Mouse (Mus musculus): ENCODE results near the gene Gm10197. TPM values are rescaled to one million over a fixed set of nuclear protein-coding genes. Genes with fewer than 3 reads are reported as not detected.

The Gm10197 gene
- polyA plus RNA-seq (2014; fragmentation: Nextera tagmentation; extraction: Ambion mirVana) = 2.4 TPM in 1 of 2 replicates, not detected in the other

DNA sequence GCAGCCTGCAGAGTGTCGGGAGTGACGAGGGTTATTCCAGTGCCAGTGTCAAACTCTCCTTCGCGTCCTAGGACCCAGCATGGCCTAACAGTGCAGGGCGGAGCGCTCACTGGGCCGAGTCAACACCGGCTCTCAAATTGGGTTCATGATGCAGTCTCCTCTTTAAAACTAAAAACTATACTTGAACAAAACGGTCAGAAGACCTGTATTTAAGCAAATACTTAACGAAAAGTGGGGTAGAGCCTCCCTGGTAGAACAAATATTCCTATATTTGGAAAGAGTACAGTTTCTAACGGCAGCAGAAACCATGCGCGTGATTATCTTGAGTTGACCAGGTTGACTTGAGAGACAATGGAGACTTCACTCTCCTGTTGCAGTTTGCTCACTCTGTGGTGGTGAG is at the start of gene Gm10197:
Gm10197 (minus strand) TSS at position 101 of the 400 bp plus-strand sequence.
- Histone ChIP-seq H3K4me2 (ENCODE audit: low read depth, low read length) (no peak within 1 kb of the TSS), H3K27ac (replicated peaks; ENCODE audit: low read depth, low read length) (no peak within 1 kb of the TSS), H3K9ac (replicated peaks; ENCODE audit: low read length) (no peak within 1 kb of the TSS), H3K27me3 (ENCODE audit: control insufficient read depth, insufficient read depth, low read length) (no peaks in the 10 kb centered on the region), H3K4me1 (ENCODE audit: control insufficient read depth, insufficient read depth, low read length) (no peaks in the 10 kb centered on the region), H3K9me3 (replicated peaks; ENCODE audit: control insufficient read depth, low read length) (no peaks in the 10 kb centered on the region), H3K36me3 (replicated peaks; ENCODE audit: control insufficient read depth, insufficient read depth, low read depth, low read length) (no peaks in the 10 kb centered on the region; the same call in 1 of the 2 replicates), H3K4me3 (ENCODE audit: low read depth, low read length) (no peak within 1 kb of the TSS)
- DNase-seq (ENCODE audit: low spot score) (no peak), ATAC-seq (replicated peaks; ENCODE audit: insufficient number of reproducible peaks, low FRiP score, low TSS enrichment, low read depth) (no peak)
- WGBS = 92% methylated on average over 13 of the region's 13 CpGs

DNA sequence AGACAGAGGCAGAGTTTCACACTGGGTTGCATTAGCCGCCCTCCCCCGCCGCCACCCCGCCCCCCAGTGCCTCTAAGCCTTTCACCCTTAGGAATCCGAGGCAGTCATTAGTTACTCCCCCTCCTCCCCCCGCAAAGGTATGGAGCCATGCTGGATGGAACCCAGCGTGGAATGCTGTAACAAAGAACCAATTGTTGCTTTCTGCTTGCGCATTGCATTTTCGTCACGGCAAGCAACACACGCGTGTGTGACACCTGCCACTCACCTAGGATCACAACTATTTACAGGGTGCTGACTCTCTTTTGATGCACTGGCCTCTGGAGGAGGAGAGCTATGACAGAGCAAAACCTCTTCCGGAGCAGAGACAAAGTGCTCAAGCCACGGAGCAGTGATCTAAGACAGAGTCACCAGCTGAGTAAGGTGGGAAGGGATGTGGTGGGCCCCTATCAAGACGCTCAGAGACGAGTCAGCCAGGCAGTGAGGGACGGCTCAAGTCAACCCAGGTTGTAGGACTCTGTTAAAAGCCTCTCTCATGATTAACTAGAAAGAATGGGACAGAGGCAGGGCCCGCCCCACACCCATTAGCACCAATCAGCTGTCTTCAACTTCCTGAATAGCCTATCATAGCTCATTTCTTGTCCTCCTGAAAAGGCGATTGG is 49.5 kb upstream of the Gm10197 start:
- DNase-seq (ENCODE audit: low spot score) (peak; percentile 88), ATAC-seq (replicated peaks; ENCODE audit: insufficient number of reproducible peaks, low FRiP score, low TSS enrichment, low read depth) (peak; percentile 94)
- peak overlapping the region; percentile 61 for H3K9ac ChIP-seq (replicated peaks; ENCODE audit: low read length)
- no peaks in the 10 kb centered on the region for H3K27me3 ChIP-seq (ENCODE audit: control insufficient read depth, insufficient read depth, low read length)
- peaks cover 2% of the 10 kb centered on the region for H3K4me1 ChIP-seq (ENCODE audit: control insufficient read depth, insufficient read depth, low read length)
- H3K9me3 ChIP-seq (replicated peaks; ENCODE audit: control insufficient read depth, low read length) = no peaks in the 10 kb centered on the region
- H3K4me3 ChIP-seq (ENCODE audit: low read depth, low read length) = peak overlapping the region; percentile 38
- H3K36me3 ChIP-seq (replicated peaks; ENCODE audit: control insufficient read depth, insufficient read depth, low read depth, low read length) = no peaks in the 10 kb centered on the region
- peak overlapping the region; percentile 70 for H3K27ac ChIP-seq (replicated peaks; ENCODE audit: low read depth, low read length)
- 1% methylated on average over 19 of the region's 19 CpGs for WGBS
- peak overlapping the region; percentile 72 for H3K4me2 ChIP-seq (ENCODE audit: low read depth, low read length)

DNA sequence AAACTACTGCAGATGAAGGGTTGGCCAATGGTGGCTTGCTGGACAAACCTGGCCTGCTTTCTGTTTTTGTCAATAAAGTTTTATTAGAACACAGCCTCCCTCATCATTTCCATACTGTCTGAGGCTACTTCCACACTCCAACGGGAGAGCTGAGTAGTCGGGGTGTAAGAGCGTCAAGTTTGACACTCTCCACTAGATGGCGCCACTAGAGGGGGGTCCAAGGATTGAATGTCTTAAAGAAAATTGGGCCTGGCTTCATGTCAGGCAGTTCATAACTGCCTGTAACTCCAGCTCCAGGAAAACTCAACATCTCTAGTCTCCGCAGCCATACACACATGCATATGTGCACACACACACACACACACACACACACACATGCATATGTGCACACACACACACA is 48.3 kb upstream of the Gm10197 start:
- Histone ChIP-seq H3K9me3 (replicated peaks; ENCODE audit: control insufficient read depth, low read length) (no peaks in the 10 kb centered on the region), H3K4me2 (ENCODE audit: low read depth, low read length) (no peak overlapping the region), H3K27ac (replicated peaks; ENCODE audit: low read depth, low read length) (no peak overlapping the region), H3K36me3 (replicated peaks; ENCODE audit: control insufficient read depth, insufficient read depth, low read depth, low read length) (no peaks in the 10 kb centered on the region), H3K4me1 (ENCODE audit: control insufficient read depth, insufficient read depth, low read length) (peaks cover 2% of the 10 kb centered on the region), H3K4me3 (ENCODE audit: low read depth, low read length) (no peak overlapping the region), H3K27me3 (ENCODE audit: control insufficient read depth, insufficient read depth, low read length) (no peaks in the 10 kb centered on the region), H3K9ac (replicated peaks; ENCODE audit: low read length) (no peak overlapping the region)
- no peak for ATAC-seq (replicated peaks; ENCODE audit: insufficient number of reproducible peaks, low FRiP score, low TSS enrichment, low read depth)
- DNase-seq (ENCODE audit: low spot score) = peak; percentile 83
- WGBS = 59% methylated on average over 5 of the region's 5 CpGs

DNA sequence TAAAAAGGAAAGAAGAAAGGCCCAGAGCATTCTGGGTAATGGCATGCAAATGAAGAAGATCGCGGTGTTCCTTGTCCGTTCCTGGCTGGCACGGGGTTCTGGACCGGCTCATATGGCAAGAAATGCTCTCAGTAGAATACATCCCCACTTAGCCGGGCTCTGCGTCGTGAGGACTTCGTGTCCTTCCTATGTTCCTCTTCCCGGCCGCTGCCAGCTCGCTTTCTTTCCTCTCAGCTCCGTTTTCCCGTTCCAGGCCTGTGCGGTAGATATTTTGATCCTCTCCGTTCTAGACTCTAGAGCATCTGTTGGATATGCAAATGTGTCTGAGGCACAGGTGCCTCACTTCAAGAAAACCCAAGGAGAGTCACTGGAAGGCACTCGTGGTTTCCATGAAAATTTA is 43.6 kb upstream of the Gm10197 start:
- Histone ChIP-seq H3K4me2 (ENCODE audit: low read depth, low read length) (no peak overlapping the region), H3K4me1 (ENCODE audit: control insufficient read depth, insufficient read depth, low read length) (peaks cover 5% of the 10 kb centered on the region; the same call in 1 of the 2 replicates), H3K9ac (replicated peaks; ENCODE audit: low read length) (no peak overlapping the region), H3K27ac (replicated peaks; ENCODE audit: low read depth, low read length) (no peak overlapping the region), H3K9me3 (replicated peaks; ENCODE audit: control insufficient read depth, low read length) (no peaks in the 10 kb centered on the region), H3K4me3 (ENCODE audit: low read depth, low read length) (no peak overlapping the region), H3K27me3 (ENCODE audit: control insufficient read depth, insufficient read depth, low read length) (no peaks in the 10 kb centered on the region), H3K36me3 (replicated peaks; ENCODE audit: control insufficient read depth, insufficient read depth, low read depth, low read length) (no peaks in the 10 kb centered on the region)
- WGBS = 86% methylated on average over 17 of the region's 17 CpGs
- no peak for DNase-seq (ENCODE audit: low spot score)
- no peak for ATAC-seq (replicated peaks; ENCODE audit: insufficient number of reproducible peaks, low FRiP score, low TSS enrichment, low read depth)

DNA sequence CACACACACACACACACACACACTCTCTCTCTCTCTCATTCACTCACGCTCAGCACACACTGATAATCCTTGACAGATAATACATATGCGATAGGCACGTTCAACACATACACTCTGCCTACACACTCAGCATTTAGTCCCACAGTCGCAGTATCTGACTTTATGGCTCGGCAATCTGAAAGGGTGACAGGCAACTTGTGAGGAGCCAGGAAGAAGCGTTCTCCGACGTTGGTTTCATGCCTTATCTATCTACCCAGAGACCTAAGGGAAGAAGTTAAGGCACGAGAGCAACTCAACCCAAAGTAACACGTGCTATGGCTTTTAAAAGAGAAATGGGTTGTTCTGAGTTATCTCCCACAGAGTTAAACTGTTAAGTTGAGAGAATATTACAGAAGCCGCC is 43.1 kb upstream of the Gm10197 start:
- Histone ChIP-seq H3K4me3 (ENCODE audit: low read depth, low read length) (no peak overlapping the region), H3K9ac (replicated peaks; ENCODE audit: low read length) (no peak overlapping the region), H3K9me3 (replicated peaks; ENCODE audit: control insufficient read depth, low read length) (no peaks in the 10 kb centered on the region), H3K27me3 (ENCODE audit: control insufficient read depth, insufficient read depth, low read length) (no peaks in the 10 kb centered on the region), H3K36me3 (replicated peaks; ENCODE audit: control insufficient read depth, insufficient read depth, low read depth, low read length) (no peaks in the 10 kb centered on the region), H3K4me2 (ENCODE audit: low read depth, low read length) (no peak overlapping the region), H3K27ac (replicated peaks; ENCODE audit: low read depth, low read length) (no peak overlapping the region), H3K4me1 (ENCODE audit: control insufficient read depth, insufficient read depth, low read length) (peaks cover 5% of the 10 kb centered on the region; the same call in 1 of the 2 replicates)
- WGBS = 86% methylated on average over 11 of the region's 11 CpGs
- no peak for ATAC-seq (replicated peaks; ENCODE audit: insufficient number of reproducible peaks, low FRiP score, low TSS enrichment, low read depth)
- no peak for DNase-seq (ENCODE audit: low spot score)

DNA sequence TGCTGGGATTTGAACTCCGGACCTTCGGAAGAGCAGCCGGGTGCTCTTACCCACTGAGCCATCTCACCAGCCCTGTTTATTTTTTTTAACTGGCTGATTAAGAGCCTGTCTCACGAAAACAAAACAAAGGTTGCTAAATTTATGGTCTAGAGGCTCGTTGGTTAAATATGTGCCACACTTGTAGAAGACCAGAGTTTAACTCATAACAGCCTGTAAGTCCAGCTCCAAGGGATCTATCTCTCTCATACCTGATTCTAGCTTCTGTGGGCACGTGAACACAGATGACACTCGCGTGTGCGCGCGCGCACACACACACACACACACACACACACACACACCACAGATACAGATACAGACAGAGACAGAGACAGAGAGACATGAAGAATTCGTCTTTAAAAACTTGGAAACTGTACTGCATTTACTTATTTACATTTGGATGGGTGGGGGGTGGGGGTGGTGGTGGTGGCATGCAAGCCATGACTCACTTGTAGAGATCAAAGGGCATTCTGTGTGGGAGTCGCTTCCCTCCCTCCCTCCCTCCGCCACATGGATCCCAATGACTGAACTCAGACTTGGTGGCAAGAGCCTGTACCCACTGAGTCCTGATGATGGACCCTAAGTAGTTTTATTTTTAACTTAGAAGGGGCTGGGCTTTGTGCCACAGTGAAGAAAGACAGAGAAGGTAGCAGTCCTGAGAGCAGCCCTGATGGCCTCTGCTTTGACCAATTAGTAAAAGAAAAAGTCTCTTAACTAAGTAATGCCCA is 42.2 kb upstream of the Gm10197 start:
- H3K27me3 ChIP-seq (ENCODE audit: control insufficient read depth, insufficient read depth, low read length) = no peaks in the 10 kb centered on the region
- WGBS = 87% methylated on average over 15 of the region's 15 CpGs
- H3K4me3 ChIP-seq (ENCODE audit: low read depth, low read length) = no peak overlapping the region
- H3K4me2 ChIP-seq (ENCODE audit: low read depth, low read length) = no peak overlapping the region
- no peak overlapping the region for H3K27ac ChIP-seq (replicated peaks; ENCODE audit: low read depth, low read length)
- H3K36me3 ChIP-seq (replicated peaks; ENCODE audit: control insufficient read depth, insufficient read depth, low read depth, low read length) = no peaks in the 10 kb centered on the region
- H3K9ac ChIP-seq (replicated peaks; ENCODE audit: low read length) = no peak overlapping the region
- ATAC-seq (replicated peaks; ENCODE audit: insufficient number of reproducible peaks, low FRiP score, low TSS enrichment, low read depth) (no peak), DNase-seq (ENCODE audit: low spot score) (no peak)
- peaks cover 5% of the 10 kb centered on the region; the same call in 1 of the 2 replicates for H3K4me1 ChIP-seq (ENCODE audit: control insufficient read depth, insufficient read depth, low read length)
- no peaks in the 10 kb centered on the region for H3K9me3 ChIP-seq (replicated peaks; ENCODE audit: control insufficient read depth, low read length)

DNA sequence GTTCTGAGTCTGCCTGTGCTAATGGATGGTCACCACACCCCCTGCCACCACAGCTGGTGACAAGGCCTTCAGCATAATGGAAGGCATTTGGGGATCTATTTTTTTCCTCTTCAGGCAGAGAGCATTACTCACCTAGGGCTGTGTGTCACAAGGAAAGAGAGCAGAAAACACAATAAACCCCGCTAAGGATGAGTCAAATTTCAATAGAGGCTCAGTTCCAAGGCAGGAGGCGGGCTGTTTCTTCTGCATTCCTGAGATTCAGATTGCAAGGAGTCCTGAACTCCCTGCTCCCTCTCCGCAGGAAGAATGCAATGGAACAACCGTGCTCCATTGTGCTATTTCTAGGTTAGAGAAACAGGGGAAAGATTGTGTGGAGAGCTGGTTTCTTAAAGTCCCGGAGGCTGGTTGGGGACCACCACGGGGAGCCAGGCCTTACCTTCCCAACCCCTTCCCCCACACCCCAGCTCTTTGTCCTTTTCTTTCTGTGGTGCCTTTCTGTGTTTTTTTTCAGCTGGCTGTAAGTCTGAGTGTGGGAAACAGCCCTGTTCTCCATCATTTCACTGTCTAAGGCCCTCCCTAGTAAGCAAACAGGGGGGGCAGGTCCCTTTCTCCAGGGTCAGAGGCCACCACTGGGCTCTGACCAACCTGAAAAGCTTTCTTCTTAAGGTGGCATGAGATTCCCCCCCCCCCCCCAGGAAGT is 40.7 kb upstream of the Gm10197 start:
- no peaks in the 10 kb centered on the region for H3K36me3 ChIP-seq (replicated peaks; ENCODE audit: control insufficient read depth, insufficient read depth, low read depth, low read length)
- ATAC-seq (replicated peaks; ENCODE audit: insufficient number of reproducible peaks, low FRiP score, low TSS enrichment, low read depth) (peak; percentile 55; the same call in 1 of the 2 replicates), DNase-seq (ENCODE audit: low spot score) (peak; percentile 69)
- H3K4me1 ChIP-seq (ENCODE audit: control insufficient read depth, insufficient read depth, low read length) = peaks cover 5% of the 10 kb centered on the region; the same call in 1 of the 2 replicates
- no peaks in the 10 kb centered on the region for H3K9me3 ChIP-seq (replicated peaks; ENCODE audit: control insufficient read depth, low read length)
- H3K27me3 ChIP-seq (ENCODE audit: control insufficient read depth, insufficient read depth, low read length) = no peaks in the 10 kb centered on the region
- WGBS = 6% methylated on average over 6 of the region's 6 CpGs
- peak overlapping the region; percentile 79 for H3K27ac ChIP-seq (replicated peaks; ENCODE audit: low read depth, low read length)
- no peak overlapping the region for H3K4me3 ChIP-seq (ENCODE audit: low read depth, low read length)
- no peak overlapping the region; the same call in 1 of the 2 replicates for H3K4me2 ChIP-seq (ENCODE audit: low read depth, low read length)
- H3K9ac ChIP-seq (replicated peaks; ENCODE audit: low read length) = no peak overlapping the region
